Mouse (Mus musculus): ENCODE results near the gene Olfr434.
A peak's percentile ranks its signal among the peaks of the same experiment; 100 is the strongest.
"Not testable (repeated sequence)": the region's sequence is repeated elsewhere in the genome, so short reads cannot be mapped to it uniquely, and the experiment has no call there.

Gene Olfr434

GRCm38 (mm10) chr6:43212873-43213272 is at the start of gene Olfr434:
Gene Olfr434, plus strand, starts transcription at chr6:43213021.
- not testable (repeated sequence) for DNase-seq

- peak; percentile 17 for DNase-seq
Observed at GRCm38 (mm10) chr6:43167246-43167645, 45.6 kb upstream of the Olfr434 start.

GRCm38 (mm10) chr6:43171840-43172239 is 41.0 kb upstream of the Olfr434 start, which contains the start of gene Olfr13:
Gene Olfr13, plus strand, starts transcription at chr6:43172140.
- no peak for DNase-seq

- no peak for DNase-seq
Observed at GRCm38 (mm10) chr6:43178129-43178528, 34.7 kb upstream of the Olfr434 start.

GRCm38 (mm10) chr6:43178584-43179501 is 34.0 kb upstream of the Olfr434 start:
- DNase-seq: no peak

- no peak for DNase-seq
Observed at GRCm38 (mm10) chr6:43190986-43191385, 21.8 kb upstream of the Olfr434 start.

GRCm38 (mm10) chr6:43196781-43197180 is 16.0 kb upstream of the Olfr434 start, which contains the start of gene Olfr435:
Gene Olfr435, plus strand, starts transcription at chr6:43197146.
- DNase-seq: no peak

GRCm38 (mm10) chr6:43198094-43198493 is 14.7 kb upstream of the Olfr434 start:
- DNase-seq: no peak

- DNase-seq: no peak
Observed at GRCm38 (mm10) chr6:43202786-43203185, 10.0 kb upstream of the Olfr434 start.

- DNase-seq: no peak
Observed at GRCm38 (mm10) chr6:43205355-43205754, 7.5 kb upstream of the Olfr434 start.

- DNase-seq: not testable (repeated sequence)
Observed at GRCm38 (mm10) chr6:43231255-43231654, 18.4 kb downstream of the Olfr434 start, which contains the start of gene Olfr47. Gene Olfr47, plus strand, starts transcription at chr6:43231529.

- no peak for DNase-seq
Observed at GRCm38 (mm10) chr6:43242061-43242460, 29.2 kb downstream of the Olfr434 start.

GRCm38 (mm10) chr6:43247396-43247795 is 34.6 kb downstream of the Olfr434 start:
- no peak for DNase-seq

- no peak for DNase-seq
Observed at GRCm38 (mm10) chr6:43252994-43253393, 40.2 kb downstream of the Olfr434 start.

- no peak for DNase-seq
Observed at GRCm38 (mm10) chr6:43254193-43254926, 41.5 kb downstream of the Olfr434 start.

- DNase-seq: no peak
Observed at GRCm38 (mm10) chr6:43260756-43261155, 47.9 kb downstream of the Olfr434 start.

GRCm38 (mm10) chr6:43265363-43266041 is 52.7 kb downstream of the Olfr434 start, which contains the start of gene Arhgef5:
Gene Arhgef5, plus strand, starts transcription at chr6:43265582.
- peak; percentile 6 for DNase-seq

GRCm38 (mm10) chr6:43266356-43266755 is 53.5 kb downstream of the Olfr434 start:
- no peak for DNase-seq
